Mouse (Mus musculus): Measurements from ENCODE around the gene Clasp1.

DNA sequence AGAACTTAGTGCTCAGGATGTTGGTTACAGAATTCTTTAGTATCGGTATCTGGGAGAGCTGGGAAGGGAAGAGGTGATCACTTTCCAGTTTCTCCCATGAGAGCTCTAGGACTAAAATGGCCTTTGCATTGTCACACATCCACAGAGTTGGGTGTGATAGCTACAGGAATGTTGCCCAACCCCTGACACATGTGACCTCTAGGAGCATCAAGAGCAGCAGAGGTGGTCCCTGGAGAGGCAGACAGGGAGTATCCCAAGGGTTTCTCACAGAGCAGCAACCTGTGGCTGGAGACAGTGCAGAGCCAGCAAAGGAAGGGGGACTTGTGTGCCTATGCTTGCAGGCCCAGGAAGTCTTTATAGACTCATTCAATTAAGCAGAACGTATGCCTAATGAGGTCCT, 237.6 kb downstream of the Clasp1 start:
- TF ChIP-seq CTCF (IDR thresholded peaks at IDR 0.05; ENCODE audit: borderline replicate concordance, insufficient read depth, low read length), result no peak
- TF ChIP-seq POLR2A (IDR thresholded peaks at IDR 0.05; ENCODE audit: low read depth, low read length), result no peak
